Mouse (Mus musculus) brown adipose tissue, adult 24 weeks (tissue): ENCODE results near the gene Myo1d. TPM values are rescaled to one million over a fixed set of nuclear protein-coding genes. Genes with fewer than 3 reads are reported as not detected.

Source experiments
- H3K27ac ChIP-seq: fragments of 200-500 bp; replicated peaks from 2 replicates; pipeline ENCODE4 v1.5.1; 2012; ENCODE audit warnings: low read depth, mild to moderate bottlenecking, low read length
- H3K4me1 ChIP-seq: fragments of 200-500 bp; 2 replicates; pipeline ENCODE4 v1.6.1; 2012; ENCODE audit warnings: low read length, mixed read lengths; ENCODE audit not compliant: control insufficient read depth, insufficient read depth, insufficient read length
- H3K4me3 ChIP-seq: fragments of 200-500 bp; 2 replicates; pipeline ENCODE4 v1.5.1; 2012; ENCODE audit warnings: low read depth, mild to moderate bottlenecking, low read length, moderate library complexity; ENCODE audit not compliant: insufficient read depth
- polyA plus RNA-seq: library from polyadenylated mRNA; stranded (reverse); fragments of >200 nt; gene quantifications from 2 replicates; pipeline ENCODE4 v1.2.4, GENCODE M21; 2012; ENCODE audit not compliant: missing spikeins, insufficient read depth, insufficient read length

Gene Myo1d
- polyA plus RNA-seq, 1 experiment, result 2.5 TPM

DNA sequence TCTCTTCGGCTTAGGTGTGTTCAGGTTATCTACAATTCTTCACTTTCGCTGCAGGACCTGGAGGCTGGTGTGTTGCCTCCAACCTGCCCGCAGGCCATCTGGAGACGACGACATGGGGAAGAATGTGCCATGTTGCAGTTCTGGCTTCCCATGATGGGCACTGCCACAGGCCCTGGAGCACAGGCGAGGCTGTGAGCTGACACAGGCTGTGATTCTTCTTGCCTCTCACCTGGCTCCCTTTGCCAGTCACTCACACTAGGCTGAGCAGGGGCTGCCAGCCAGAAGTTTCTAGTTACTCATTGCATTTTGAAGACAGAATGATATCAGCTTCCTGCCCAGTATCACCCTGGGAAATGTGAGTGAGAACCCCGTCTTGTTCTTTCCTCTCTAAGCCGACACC lies 250.7 kb downstream of the Myo1d start:
- peaks cover 4% of the 10 kb centered on the region; the same call in 1 of the 2 replicates for H3K4me1 ChIP-seq
- no peak overlapping the region for H3K4me3 ChIP-seq
- H3K27ac ChIP-seq, result no peak overlapping the region

DNA sequence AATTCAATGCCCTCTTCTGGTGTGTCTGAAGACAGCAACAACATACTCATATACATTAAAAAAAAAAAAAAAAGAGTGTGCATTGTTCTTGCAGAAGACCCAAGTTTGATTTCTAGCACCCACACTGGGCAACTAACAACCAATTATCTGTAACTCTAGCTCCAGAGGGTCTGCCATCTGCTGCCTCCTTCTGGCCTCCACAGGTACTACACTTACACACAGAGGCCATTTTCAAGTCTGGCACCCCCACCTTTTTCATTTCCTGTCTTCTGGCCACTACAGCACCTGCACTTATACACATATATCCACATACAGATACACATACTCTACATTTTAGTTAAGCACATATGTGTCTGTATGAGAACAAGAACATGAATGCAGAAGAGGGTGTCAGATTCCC lies 252.1 kb downstream of the Myo1d start:
- H3K4me1 ChIP-seq, result peaks cover 7% of the 10 kb centered on the region

DNA sequence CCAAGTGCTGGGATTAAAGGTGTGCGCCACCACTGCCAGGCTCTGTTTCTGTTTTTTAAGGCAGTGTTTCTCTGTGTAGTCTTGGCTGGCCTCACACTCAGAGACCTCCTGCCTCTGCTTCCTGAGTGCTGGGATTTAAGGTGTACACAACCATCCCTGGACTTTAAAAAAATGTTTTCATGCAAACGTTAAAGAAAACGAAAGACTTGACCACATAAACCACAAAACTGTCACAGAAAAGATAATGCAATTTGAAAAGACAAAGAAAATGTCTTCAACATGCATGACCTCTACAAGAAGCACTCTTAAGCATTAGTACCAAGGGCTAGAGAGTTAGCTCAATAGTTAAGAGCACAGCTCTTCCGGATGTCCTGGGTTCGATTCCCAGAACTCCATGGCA lies 255.6 kb downstream of the Myo1d start:
- H3K4me1 ChIP-seq, result peaks cover 8% of the 10 kb centered on the region
- H3K4me3 ChIP-seq, result no peak overlapping the region
- H3K27ac ChIP-seq, result 0 out of 2 replicates have a peak overlapping the region, but pooled peaks have one; percentile 3

More for the DNA sequence above, 252.1 kb downstream of the Myo1d start:
- H3K27ac ChIP-seq, result no peak overlapping the region
- no peak overlapping the region for H3K4me3 ChIP-seq

DNA sequence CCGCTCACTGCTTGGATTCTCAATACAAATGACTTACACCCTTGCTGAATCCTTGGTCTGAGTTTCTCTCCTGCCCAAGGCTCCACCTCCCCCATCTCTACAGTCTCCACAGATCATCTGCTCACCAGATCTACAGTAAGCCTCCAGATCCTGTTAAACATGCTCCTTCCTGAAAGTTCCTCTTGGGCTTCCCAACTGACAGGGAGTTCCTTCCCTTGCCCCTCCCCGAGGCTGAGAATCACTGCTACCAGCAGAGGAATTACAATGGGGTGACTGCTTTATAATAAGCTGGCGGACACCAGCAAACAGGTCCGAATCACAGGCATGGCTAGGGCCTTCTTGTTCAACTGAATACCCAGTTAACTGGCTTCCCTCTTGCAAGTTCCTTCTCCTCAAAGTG lies 256.4 kb downstream of the Myo1d start:
- Histone ChIP-seq H3K4me3 (no peak overlapping the region), H3K27ac (peak overlapping the region; percentile 68), H3K4me1 (peaks cover 8% of the 10 kb centered on the region)

DNA sequence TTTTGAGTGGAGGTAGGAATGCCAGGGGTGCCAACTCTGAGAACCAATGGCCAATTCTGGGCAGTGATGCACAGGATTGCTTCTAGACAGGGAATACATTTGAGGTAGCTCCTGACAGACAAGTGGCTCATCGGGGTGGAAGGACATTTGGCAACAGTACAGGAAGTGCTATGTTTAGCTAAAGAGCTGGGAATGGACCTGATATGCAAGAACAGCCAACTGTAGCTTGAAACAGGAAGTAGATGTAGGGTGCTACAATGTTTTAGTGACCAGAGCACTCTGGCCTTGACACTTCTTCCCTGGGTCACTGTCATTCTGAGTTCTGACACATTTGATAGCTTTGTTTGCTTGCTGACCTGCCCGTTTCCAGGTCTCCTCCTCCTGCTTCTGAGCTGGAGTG lies 257.0 kb downstream of the Myo1d start:
- Histone ChIP-seq H3K27ac (peak overlapping the region; percentile 68), H3K4me3 (no peak overlapping the region), H3K4me1 (peaks cover 8% of the 10 kb centered on the region)

DNA sequence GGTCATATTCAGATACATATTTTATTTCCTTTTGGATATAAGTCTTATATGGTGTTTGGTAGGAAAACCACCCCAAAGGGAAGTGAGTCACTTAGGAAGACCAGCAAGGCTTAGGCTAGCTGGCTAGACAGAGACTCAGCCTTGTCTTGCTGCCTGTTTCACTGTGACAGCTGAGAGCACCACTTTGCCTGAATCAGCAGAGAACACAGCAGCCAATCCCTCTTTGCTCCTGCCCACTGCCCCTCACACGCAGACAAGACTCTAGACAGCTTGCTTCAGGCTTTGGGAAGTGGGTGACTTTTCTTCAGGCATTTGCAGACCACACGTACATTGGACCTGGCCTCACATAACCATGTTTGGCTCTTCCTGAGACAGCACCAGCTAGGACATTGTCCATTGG lies 258.7 kb downstream of the Myo1d start:
- H3K27ac ChIP-seq, result no peak overlapping the region
- H3K4me3 ChIP-seq, result no peak overlapping the region
- H3K4me1 ChIP-seq, result peaks cover 8% of the 10 kb centered on the region

DNA sequence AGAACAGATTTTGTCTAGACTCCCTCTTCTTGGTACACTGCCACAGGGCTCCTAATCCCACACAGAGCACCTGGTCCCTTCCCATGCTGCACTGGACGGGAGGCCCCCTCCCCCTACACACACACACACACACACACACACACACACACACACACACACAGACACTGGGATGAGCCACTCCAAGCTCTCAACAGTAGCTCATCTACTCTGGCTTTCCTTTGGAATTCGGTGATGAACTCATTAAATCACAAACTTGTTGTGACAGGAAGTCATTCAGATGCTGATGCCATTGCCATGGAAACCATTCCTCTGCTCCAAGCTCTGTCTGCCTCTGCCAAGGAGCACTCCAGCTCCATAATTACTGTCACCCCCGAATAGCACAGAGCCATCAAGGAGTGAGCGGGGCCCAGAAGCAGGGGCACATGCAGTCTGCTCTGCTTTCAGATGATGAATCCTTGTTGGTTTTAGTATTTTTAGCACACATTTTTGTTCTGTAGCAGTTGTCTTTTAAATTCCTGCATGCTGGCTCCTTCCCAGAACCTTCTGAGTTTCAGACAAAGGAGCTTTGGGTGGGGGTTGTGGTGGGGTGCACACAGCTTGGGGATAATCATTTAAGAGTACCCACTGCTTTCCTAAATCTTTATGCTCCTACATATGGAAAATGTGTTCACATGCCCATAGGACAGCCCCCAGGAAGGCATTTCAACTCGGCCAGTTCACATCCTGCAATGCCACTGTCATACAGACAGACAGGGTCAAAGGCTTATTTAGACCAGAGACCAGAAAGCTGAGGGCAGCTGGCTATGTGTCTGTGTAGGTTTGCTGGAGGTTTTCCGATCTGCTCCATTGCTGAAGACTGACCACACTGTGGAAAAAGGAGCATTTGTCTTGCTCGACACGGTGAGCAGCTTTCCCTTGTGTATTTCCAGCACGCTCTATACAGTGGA lies 261.1 kb downstream of the Myo1d start:
- Histone ChIP-seq H3K4me3 (no peak overlapping the region), H3K4me1 (peaks cover 8% of the 10 kb centered on the region)

DNA sequence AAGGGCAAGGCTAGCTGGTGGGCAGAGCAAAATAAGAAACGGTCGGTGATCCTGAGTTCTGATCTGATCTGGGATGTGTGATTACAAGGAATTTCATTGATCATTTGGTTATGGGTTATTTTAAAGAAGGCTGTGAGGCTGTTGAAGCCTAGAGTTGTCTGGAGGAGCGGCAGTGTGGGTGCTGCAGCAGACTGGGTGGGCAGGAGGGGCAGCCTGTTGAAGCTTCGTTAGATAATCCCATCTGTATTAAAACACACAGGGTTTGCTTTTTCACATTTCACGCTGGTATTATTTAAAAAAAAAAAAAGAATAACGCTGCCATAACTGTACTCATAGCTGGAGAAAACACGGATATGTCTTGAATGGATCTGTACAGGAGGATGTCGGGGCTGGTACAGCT lies 263.9 kb downstream of the Myo1d start:
- H3K4me1 ChIP-seq, result no peaks in the 10 kb centered on the region; the same call in 1 of the 2 replicates
- H3K4me3 ChIP-seq, result no peak overlapping the region
- no peak overlapping the region for H3K27ac ChIP-seq

More for the DNA sequence above, 261.1 kb downstream of the Myo1d start:
- H3K27ac ChIP-seq, result no peak overlapping the region

DNA sequence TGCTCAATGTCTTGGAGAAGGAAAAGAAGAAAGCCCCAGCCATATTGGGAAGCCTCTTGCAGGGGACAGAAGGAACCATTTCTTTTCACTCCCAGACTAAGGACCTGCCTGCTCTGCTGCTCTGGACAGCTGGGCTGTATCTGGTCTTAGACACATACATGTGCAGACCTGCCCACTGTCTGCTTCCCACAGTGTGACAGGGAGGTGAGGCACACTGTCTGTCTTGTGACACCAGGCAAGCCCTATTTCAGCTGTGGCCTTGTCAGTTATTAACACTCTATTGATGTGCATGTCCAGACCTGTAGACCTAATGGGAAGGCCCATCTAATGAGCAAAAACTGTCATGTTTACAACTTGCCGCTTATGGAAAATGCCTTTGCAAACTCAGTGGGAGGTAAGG lies 264.5 kb downstream of the Myo1d start:
- Histone ChIP-seq H3K4me1 (no peaks in the 10 kb centered on the region; the same call in 1 of the 2 replicates), H3K27ac (no peak overlapping the region)

DNA sequence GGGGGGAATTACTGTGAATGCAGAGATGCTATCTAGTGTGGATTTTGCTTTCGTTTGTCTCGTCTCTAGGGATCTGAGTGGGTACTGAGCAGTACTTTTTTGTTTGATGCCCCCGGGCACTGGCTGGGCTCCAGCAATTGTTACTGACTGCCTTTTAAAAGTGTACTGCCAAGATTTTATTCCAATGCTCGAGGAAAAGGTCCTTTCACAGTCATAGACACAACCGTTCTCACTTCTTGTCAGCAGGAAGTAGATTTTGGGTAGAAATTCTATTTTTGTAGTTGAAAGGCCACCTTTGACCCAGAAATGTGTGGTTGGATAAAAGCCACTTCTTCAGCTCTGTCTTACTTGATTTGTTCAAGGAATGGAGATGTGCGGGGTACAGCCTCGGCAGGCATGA lies 266.0 kb downstream of the Myo1d start:
- Histone ChIP-seq H3K4me3 (no peak overlapping the region), H3K27ac (no peak overlapping the region), H3K4me1 (no peaks in the 10 kb centered on the region; the same call in 1 of the 2 replicates)

More for the DNA sequence above, 264.5 kb downstream of the Myo1d start:
- H3K4me3 ChIP-seq, result no peak overlapping the region

DNA sequence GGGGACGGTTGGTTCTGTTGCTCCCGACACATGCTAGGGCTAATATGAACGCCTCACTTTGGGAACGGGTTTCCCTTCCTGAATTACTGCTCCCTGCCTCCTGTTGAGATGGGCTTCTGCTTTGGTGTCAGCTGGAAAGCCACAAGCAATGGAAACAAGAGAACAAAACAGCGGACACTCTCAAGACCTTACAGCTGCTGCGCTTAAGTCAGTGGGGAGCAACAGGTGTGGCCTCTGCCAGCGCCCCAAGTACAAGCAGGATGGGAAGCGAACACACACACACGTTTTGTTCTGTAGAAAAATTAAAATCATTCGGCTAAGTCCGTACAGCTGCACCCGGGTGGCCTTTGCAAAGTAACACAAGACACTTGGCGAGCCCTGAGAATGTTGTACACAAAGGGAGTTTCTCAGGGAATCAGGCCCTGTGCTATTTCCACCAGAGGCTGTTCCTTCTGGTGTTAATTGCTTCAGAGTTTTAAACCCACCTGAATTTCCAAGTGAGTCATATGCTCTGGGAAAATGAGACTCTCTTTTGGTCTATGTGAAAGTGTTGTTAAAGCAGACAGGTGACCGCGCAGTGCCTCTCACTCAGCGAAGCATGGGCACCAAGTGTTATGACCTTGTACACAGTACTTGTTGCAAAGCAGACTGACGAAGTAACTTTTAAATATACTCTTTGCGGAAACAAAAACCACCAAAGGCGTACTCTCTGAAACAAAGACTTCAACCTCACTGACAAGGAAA lies 267.3 kb downstream of the Myo1d start:
- no peak overlapping the region for H3K4me3 ChIP-seq
- no peak overlapping the region for H3K27ac ChIP-seq
- H3K4me1 ChIP-seq, result no peaks in the 10 kb centered on the region; the same call in 1 of the 2 replicates

DNA sequence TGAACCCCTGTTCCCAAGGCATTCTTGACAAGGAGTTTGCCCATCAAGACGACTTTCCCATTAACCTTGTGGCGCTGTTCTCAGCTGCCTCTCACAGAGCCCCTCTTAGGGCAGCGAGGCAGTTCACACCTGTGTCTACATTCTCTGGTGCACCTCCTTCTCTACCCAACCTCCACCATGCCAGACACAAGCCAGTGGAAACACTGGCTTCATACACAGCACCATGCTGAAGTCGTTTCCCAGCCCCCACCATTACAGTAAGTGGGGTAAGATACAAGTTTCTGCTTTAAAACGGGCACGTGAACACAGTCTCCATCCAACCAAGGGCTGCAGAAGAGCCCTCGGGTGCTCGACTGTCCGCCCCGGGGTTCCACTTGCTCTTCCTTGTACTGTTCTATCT lies 269.7 kb downstream of the Myo1d start:
- H3K4me1 ChIP-seq, result no peaks in the 10 kb centered on the region; the same call in 1 of the 2 replicates
- H3K27ac ChIP-seq, result no peak overlapping the region
- H3K4me3 ChIP-seq, result no peak overlapping the region

DNA sequence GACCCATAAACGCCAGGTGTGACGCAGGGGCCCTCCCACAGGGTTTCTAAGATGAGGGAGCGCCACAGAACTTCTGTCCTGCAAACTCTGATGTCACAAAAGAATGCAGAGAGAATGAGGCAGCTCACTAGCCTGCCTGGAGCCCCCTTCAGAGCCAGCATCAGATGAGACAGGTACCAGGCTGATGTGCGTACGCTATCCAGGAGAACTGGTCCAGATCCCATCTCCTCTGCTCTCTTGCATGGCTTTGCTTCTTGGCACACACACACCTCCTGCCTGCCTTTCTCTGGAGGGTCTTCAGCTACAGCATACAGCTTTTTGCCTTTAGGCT lies 270.7 kb downstream of the Myo1d start:
- Histone ChIP-seq H3K4me3 (no peak overlapping the region), H3K4me1 (no peaks in the 10 kb centered on the region; the same call in 1 of the 2 replicates), H3K27ac (no peak overlapping the region)

DNA sequence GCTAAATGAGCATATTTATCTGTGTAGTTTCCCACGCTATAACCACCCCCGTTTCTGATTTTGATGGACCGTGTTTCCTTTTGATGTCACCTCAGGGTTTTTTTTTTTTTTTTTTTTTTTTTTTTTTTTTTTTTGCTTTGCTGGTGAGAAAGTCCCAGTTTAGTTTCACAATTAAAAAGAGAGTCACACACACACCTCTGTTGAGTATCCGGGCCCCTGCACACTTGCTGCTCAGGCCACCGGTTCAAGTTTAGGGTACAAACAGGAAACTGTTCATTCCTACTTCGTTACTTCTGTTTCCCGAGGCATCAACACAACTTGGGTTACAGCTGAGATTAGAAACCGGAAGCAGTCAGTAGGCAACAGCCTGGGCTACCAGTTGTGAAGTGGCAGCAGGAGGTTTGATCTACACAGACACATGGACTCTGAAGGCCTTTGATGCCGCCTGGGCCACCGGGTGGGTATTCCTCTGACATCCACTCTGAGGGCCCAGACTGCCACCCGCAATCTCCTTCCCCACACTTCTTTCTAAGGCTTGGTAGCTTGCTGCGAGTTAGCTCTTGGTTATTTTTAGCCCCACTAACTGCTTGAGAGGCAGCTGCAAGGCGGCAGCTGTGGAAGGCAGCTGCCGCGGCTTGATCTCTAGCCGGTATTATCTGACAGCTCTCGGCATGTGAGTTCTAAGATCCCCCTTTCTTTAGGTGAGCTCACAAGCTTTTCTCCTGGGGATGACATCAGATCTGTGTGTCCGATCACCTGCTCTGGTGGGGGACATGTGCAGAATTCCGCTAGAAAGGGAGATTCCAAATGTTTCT lies 271.3 kb downstream of the Myo1d start:
- no peaks in the 10 kb centered on the region; the same call in 1 of the 2 replicates for H3K4me1 ChIP-seq
- no peak overlapping the region for H3K4me3 ChIP-seq
- H3K27ac ChIP-seq, result no peak overlapping the region

DNA sequence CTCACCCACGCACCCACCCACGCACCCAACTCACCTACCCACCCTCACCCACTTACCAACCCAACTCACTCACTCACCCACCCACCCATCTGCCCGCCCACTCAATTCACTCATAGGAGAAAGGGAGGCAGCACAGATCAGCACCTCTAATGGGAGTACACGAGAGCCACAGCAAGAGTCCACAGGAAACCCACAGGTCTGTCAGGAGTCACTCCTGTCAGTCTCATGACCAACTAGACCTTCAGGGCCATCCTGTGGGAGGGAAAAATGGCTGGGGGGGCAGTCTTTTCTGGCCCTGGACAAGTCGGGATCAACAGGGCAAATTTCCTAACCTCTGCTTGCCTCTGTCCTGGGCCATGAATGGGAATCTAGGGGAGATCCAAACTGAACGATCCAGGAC lies 272.0 kb downstream of the Myo1d start:
- Histone ChIP-seq H3K4me3 (no peak overlapping the region), H3K27ac (no peak overlapping the region), H3K4me1 (no peaks in the 10 kb centered on the region; the same call in 1 of the 2 replicates)
